Mouse (Mus musculus): ENCODE data around the gene Ankrd11. TPM values are rescaled to one million over a fixed set of nuclear protein-coding genes. Genes with fewer than 3 reads are reported as not detected.

The Ankrd11 gene
- polyA plus RNA-seq, 1 experiment: 56.4 TPM

GRCm38 (mm10) chr8:122847829-122848561 is 194.1 kb downstream of the Ankrd11 start, which contains the start of gene Cdh15:
Gene Cdh15, plus strand, starts transcription at chr8:122847966.
- Histone ChIP-seq H3K4me3 (peak within 1 kb of the TSS; percentile 95), H3K4me2 (ENCODE audit: low read depth) (peak within 1 kb of the TSS; percentile 99), H3K79me2 (ENCODE audit: control insufficient read depth, insufficient read depth) (peaks cover 23% of the 10 kb centered on the region), H3K27me3 (ENCODE audit: control insufficient read depth, insufficient read depth, insufficient read length) (no peaks in the 10 kb centered on the region), H3ac (ENCODE audit: control insufficient read depth, insufficient read length) (peak within 1 kb of the TSS; percentile 49), H3K36me3 (ENCODE audit: control insufficient read depth, insufficient read depth) (no peaks in the 10 kb centered on the region)
- no peak for TF ChIP-seq MAX (IDR thresholded peaks at IDR 0.05; ENCODE audit: low read depth)
- TF ChIP-seq SRF (IDR thresholded peaks at IDR 0.05; ENCODE audit: control insufficient read depth, insufficient read length, low read depth): peak; percentile 25
- no peak for TF ChIP-seq REST (IDR thresholded peaks at IDR 0.05; ENCODE audit: insufficient read depth, insufficient read length)
- peak; percentile 78 to 100 (median 100) for TF ChIP-seq MYOD1 (IDR thresholded peaks at IDR 0.05; ENCODE audit: control insufficient read depth in 1 of 3, insufficient read length in 2 of 3, low read depth in 2 of 3)
- TF ChIP-seq TCF3 (IDR thresholded peaks at IDR 0.05; ENCODE audit: insufficient read length, low read depth): peak; percentile 97
- TF ChIP-seq POLR2AphosphoS2 (IDR thresholded peaks at IDR 0.05; ENCODE audit: insufficient read length, low read depth): peak; percentile 97
- TF ChIP-seq USF1 (IDR thresholded peaks at IDR 0.05; ENCODE audit: low read depth): no peak
- peak in 2 of 3 experiments; percentile 76 to 91 for TF ChIP-seq MYOG (IDR thresholded peaks at IDR 0.05; ENCODE audit: control insufficient read depth in 1 of 3, insufficient read depth in 1 of 3, insufficient read length in 2 of 3, low read depth in 2 of 3)
- TF ChIP-seq TCF12 (IDR thresholded peaks at IDR 0.05; ENCODE audit: insufficient read depth, poor library complexity, severe bottlenecking): peak; percentile 91
- peak; percentile 97 for TF ChIP-seq POLR2A (IDR thresholded peaks at IDR 0.05; ENCODE audit: insufficient read length, low read depth)

- peaks cover 12% of the 10 kb centered on the region for H3K79me2 ChIP-seq (ENCODE audit: control insufficient read depth, insufficient read depth)
Observed at GRCm38 (mm10) chr8:122845662-122846061, 196.4 kb downstream of the Ankrd11 start.

DNA sequence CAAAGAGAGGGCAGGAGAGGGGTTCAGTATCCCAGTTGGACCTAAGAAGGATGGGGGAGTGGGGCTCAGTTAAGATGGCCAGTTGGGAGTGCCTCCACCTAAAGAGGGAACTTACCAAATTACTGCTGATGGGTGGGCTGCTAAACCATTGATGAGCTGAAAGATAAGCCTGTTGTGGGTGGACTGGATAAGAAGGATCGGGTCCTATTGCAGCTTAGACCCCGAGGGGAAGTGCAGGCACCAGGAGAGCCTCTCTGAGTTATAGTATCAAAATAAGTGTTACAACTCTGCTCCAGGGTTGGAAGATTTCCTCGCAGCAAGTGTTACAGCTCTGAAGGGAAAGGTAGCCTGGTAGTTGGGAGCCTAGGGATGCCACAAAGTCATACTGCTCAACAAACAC is 197.9 kb downstream of the Ankrd11 start:
- Histone ChIP-seq H3ac (ENCODE audit: control insufficient read depth, insufficient read length) (no peak overlapping the region), H3K27me3 (ENCODE audit: control insufficient read depth, insufficient read depth, insufficient read length) (no peaks in the 10 kb centered on the region), H3K4me2 (ENCODE audit: low read depth) (no peak overlapping the region), H3K36me3 (ENCODE audit: control insufficient read depth, insufficient read depth) (no peaks in the 10 kb centered on the region), H3K4me3 (no peak overlapping the region), H3K79me2 (ENCODE audit: control insufficient read depth, insufficient read depth) (peaks cover 8% of the 10 kb centered on the region)
- TF ChIP-seq POLR2A (IDR thresholded peaks at IDR 0.05; ENCODE audit: insufficient read length, low read depth): no peak
- TF ChIP-seq MYOG (IDR thresholded peaks at IDR 0.05; ENCODE audit: control insufficient read depth in 1 of 3, insufficient read depth in 1 of 3, insufficient read length in 2 of 3, low read depth in 2 of 3): no peak
- TF ChIP-seq MAX (IDR thresholded peaks at IDR 0.05; ENCODE audit: low read depth): no peak
- TF ChIP-seq TCF3 (IDR thresholded peaks at IDR 0.05; ENCODE audit: insufficient read length, low read depth): no peak

More at GRCm38 (mm10) chr8:122845662-122846061, 196.4 kb downstream of the Ankrd11 start:
- Histone ChIP-seq H3K36me3 (ENCODE audit: control insufficient read depth, insufficient read depth) (no peaks in the 10 kb centered on the region), H3K4me2 (ENCODE audit: low read depth) (peak overlapping the region; percentile 12), H3ac (ENCODE audit: control insufficient read depth, insufficient read length) (no peak overlapping the region), H3K27me3 (ENCODE audit: control insufficient read depth, insufficient read depth, insufficient read length) (no peaks in the 10 kb centered on the region), H3K4me3 (no peak overlapping the region)
- TF ChIP-seq E2F4 (IDR thresholded peaks at IDR 0.05; ENCODE audit: insufficient read depth): no peak
- TF ChIP-seq MYOG (IDR thresholded peaks at IDR 0.05; ENCODE audit: control insufficient read depth in 1 of 3, insufficient read depth in 1 of 3, insufficient read length in 2 of 3, low read depth in 2 of 3): no peak
- TF ChIP-seq POLR2A (IDR thresholded peaks at IDR 0.05; ENCODE audit: insufficient read length, low read depth): no peak
- no peak for TF ChIP-seq MAX (IDR thresholded peaks at IDR 0.05; ENCODE audit: low read depth)
- TF ChIP-seq MYOD1 (IDR thresholded peaks at IDR 0.05; ENCODE audit: control insufficient read depth in 1 of 3, insufficient read length in 2 of 3, low read depth in 2 of 3): no peak
- TF ChIP-seq USF1 (IDR thresholded peaks at IDR 0.05; ENCODE audit: low read depth): no peak
- no peak for TF ChIP-seq SRF (IDR thresholded peaks at IDR 0.05; ENCODE audit: control insufficient read depth, insufficient read length, low read depth)
- no peak for TF ChIP-seq TCF12 (IDR thresholded peaks at IDR 0.05; ENCODE audit: insufficient read depth, poor library complexity, severe bottlenecking)
- no peak for TF ChIP-seq TCF3 (IDR thresholded peaks at IDR 0.05; ENCODE audit: insufficient read length, low read depth)
- no peak for TF ChIP-seq REST (IDR thresholded peaks at IDR 0.05; ENCODE audit: insufficient read depth, insufficient read length)
- no peak for TF ChIP-seq CEBPB (IDR thresholded peaks at IDR 0.05; ENCODE audit: insufficient read depth, poor library complexity, severe bottlenecking)
- TF ChIP-seq POLR2AphosphoS2 (IDR thresholded peaks at IDR 0.05; ENCODE audit: insufficient read length, low read depth): no peak

GRCm38 (mm10) chr8:122836696-122837095 is 205.4 kb downstream of the Ankrd11 start:
- no peak overlapping the region for H3K4me2 ChIP-seq (ENCODE audit: low read depth)
- no peaks in the 10 kb centered on the region for H3K79me2 ChIP-seq (ENCODE audit: control insufficient read depth, insufficient read depth)
- no peaks in the 10 kb centered on the region for H3K36me3 ChIP-seq (ENCODE audit: control insufficient read depth, insufficient read depth)

More at GRCm38 (mm10) chr8:122836696-122837095, 205.4 kb downstream of the Ankrd11 start:
- Histone ChIP-seq H3ac (ENCODE audit: control insufficient read depth, insufficient read length) (no peak overlapping the region), H3K4me3 (no peak overlapping the region), H3K27me3 (ENCODE audit: control insufficient read depth, insufficient read depth, insufficient read length) (peaks cover 7% of the 10 kb centered on the region)
- no peak for TF ChIP-seq E2F4 (IDR thresholded peaks at IDR 0.05; ENCODE audit: insufficient read depth)
- TF ChIP-seq POLR2AphosphoS2 (IDR thresholded peaks at IDR 0.05; ENCODE audit: insufficient read length, low read depth): no peak
- TF ChIP-seq CEBPB (IDR thresholded peaks at IDR 0.05; ENCODE audit: insufficient read depth, poor library complexity, severe bottlenecking): no peak
- TF ChIP-seq TCF3 (IDR thresholded peaks at IDR 0.05; ENCODE audit: insufficient read length, low read depth): no peak
- TF ChIP-seq POLR2A (IDR thresholded peaks at IDR 0.05; ENCODE audit: insufficient read length, low read depth): no peak
- peak in 1 of 3 experiments; percentile 29 for TF ChIP-seq MYOG (IDR thresholded peaks at IDR 0.05; ENCODE audit: control insufficient read depth in 1 of 3, insufficient read depth in 1 of 3, insufficient read length in 2 of 3, low read depth in 2 of 3)
- no peak for TF ChIP-seq MAX (IDR thresholded peaks at IDR 0.05; ENCODE audit: low read depth)
- no peak for TF ChIP-seq USF1 (IDR thresholded peaks at IDR 0.05; ENCODE audit: low read depth)
- peak in 1 of 3 experiments; percentile 27 for TF ChIP-seq MYOD1 (IDR thresholded peaks at IDR 0.05; ENCODE audit: control insufficient read depth in 1 of 3, insufficient read length in 2 of 3, low read depth in 2 of 3)
- no peak for TF ChIP-seq REST (IDR thresholded peaks at IDR 0.05; ENCODE audit: insufficient read depth, insufficient read length)
- peak; percentile 13 for TF ChIP-seq TCF12 (IDR thresholded peaks at IDR 0.05; ENCODE audit: insufficient read depth, poor library complexity, severe bottlenecking)

Data from myocyte (in vitro differentiated cells).